Mouse (Mus musculus) lung, postnatal 0 days (tissue): ENCODE measurements at regions not wholly inside any gene's neighbourhood (a gene's known extent, or its start where the extent isn't known, plus 50 kb on each side); places are given as distances from the start of the nearest gene placed in this dataset.

Source experiments
- ATAC-seq: fragments of 200-750 bp; cut with Nextera tagmentation; 2 replicates; pipeline ENCODE4 v1.8.0; 2017; ENCODE audit warnings: moderate library complexity
- DNase-seq: peaks from one replicate; pipeline ENCODE4 v3.0.0-alpha.2; 2016; ENCODE audit warnings: low spot score
- H3K27ac ChIP-seq: fragments of 300-500 bp; sonication (generic); 2 replicates; pipeline ENCODE4 v1.5.1; 2014; ENCODE audit warnings: antibody characterized with exemption, mild to moderate bottlenecking, low read length, mixed read lengths
- H3K27me3 ChIP-seq: fragments of 300-500 bp; sonication (generic); replicated peaks from 2 replicates; pipeline ENCODE4 v1.6.1; 2014; ENCODE audit warnings: low read length, mixed read lengths; ENCODE audit not compliant: insufficient read depth
- H3K36me3 ChIP-seq: fragments of 300-500 bp; sonication (generic); 2 replicates; pipeline ENCODE4 v1.6.1; 2014; ENCODE audit warnings: low read length, mixed read lengths; ENCODE audit not compliant: insufficient read depth
- H3K4me1 ChIP-seq: fragments of 300-500 bp; sonication (generic); 2 replicates; pipeline ENCODE4 v1.6.1; 2014; ENCODE audit warnings: antibody characterized with exemption, low read depth, low read length, mixed read lengths; ENCODE audit not compliant: insufficient read depth
- H3K4me2 ChIP-seq: fragments of 300-500 bp; sonication (generic); replicated peaks from 2 replicates; pipeline ENCODE4 v1.6.1; 2014; ENCODE audit warnings: low read depth, mild to moderate bottlenecking, low read length, moderate library complexity, mixed read lengths
- H3K4me3 ChIP-seq: fragments of 300-500 bp; sonication (generic); 2 replicates; pipeline ENCODE4 v1.5.1; 2014; ENCODE audit warnings: low read depth, low read length
- H3K9ac ChIP-seq: fragments of 300-500 bp; sonication (generic); replicated peaks from 2 replicates; pipeline ENCODE4 v1.6.1; 2014; ENCODE audit warnings: low read depth, mild to moderate bottlenecking
- H3K9me3 ChIP-seq: fragments of 300-500 bp; sonication (generic); 2 replicates; pipeline ENCODE4 v1.6.1; 2016; ENCODE audit warnings: low read length, mixed read lengths
- CTCF ChIP-seq: IDR thresholded peaks from 2 replicates; pipeline ENCODE4 v1.5.1; 2016; ENCODE audit warnings: antibody characterized with exemption, mild to moderate bottlenecking
- EP300 ChIP-seq: IDR thresholded peaks from 2 replicates; pipeline ENCODE4 v1.6.1; 2016; ENCODE audit warnings: antibody characterized with exemption, mild to moderate bottlenecking, control low read depth
- WGBS: fragments of 180-500 bp; shearing (Covaris S2); extraction: QIAGEN DNeasy Blood & Tissue Kit; methylation state at CpG from one replicate; pipeline ENCODE4 v1.1.7; 2014; 5-methylcytosine and 5-hydroxymethylcytosine counted together

DNA sequence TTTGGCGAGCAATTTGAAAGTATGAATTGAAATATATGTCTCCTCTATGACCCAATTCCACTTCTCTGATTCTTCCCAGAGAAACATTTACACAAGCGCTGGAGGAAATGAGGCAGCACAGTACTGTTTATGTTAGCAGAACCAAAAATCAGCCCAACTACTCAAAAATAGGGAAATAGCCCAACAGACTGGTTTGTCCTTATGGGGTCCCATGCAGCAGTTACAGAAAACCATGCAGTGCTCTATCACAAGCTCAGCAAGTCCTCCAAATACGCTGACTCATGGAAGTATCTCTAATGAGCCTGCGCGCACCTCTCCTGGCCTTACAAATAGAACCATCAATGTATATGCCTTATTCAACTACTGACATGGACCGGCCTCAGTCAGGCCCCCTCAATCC, 55.4 kb upstream of the Enpp6 start:
- 83% methylated on average over 6 of the region's 6 CpGs for WGBS
- Histone ChIP-seq H3K27me3 (no peaks in the 10 kb centered on the region), H3K9ac (no peak overlapping the region), H3K4me1 (no peaks in the 10 kb centered on the region), H3K4me3 (no peak overlapping the region), H3K27ac (no peak overlapping the region), H3K9me3 (no peaks in the 10 kb centered on the region), H3K4me2 (no peak overlapping the region), H3K36me3 (no peaks in the 10 kb centered on the region)
- peak; percentile 23 for DNase-seq
- ATAC-seq = no peak
- no peak for TF ChIP-seq CTCF
- no peak for TF ChIP-seq EP300

DNA sequence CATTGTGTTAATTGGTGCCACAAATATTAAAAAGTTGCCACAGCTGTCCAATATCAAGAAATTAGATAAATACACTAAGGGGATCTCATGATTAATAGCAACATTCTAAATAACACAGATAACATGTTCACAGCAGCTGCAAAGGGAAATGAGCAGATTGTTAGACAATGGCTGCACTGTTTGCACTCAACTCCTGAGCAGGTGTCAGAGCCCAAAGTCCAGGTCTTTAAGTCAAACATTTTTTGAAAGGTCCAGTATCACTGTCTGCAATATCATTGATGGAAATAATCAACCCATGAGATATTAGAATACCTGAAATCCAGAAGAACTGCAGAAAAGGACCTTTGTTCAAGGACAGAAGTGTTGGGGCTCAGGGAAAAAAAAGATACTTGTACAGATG, 53.4 kb upstream of the Enpp6 start:
- no peak for DNase-seq
- no peak for ATAC-seq
- no peak overlapping the region for H3K4me2 ChIP-seq
- no peak for TF ChIP-seq EP300
- no peak for TF ChIP-seq CTCF
- H3K27me3 ChIP-seq = no peaks in the 10 kb centered on the region
- H3K36me3 ChIP-seq = no peaks in the 10 kb centered on the region
- no peaks in the 10 kb centered on the region for H3K9me3 ChIP-seq
- no peak overlapping the region for H3K9ac ChIP-seq
- H3K27ac ChIP-seq = no peak overlapping the region
- no peaks in the 10 kb centered on the region for H3K4me1 ChIP-seq
- no peak overlapping the region for H3K4me3 ChIP-seq

DNA sequence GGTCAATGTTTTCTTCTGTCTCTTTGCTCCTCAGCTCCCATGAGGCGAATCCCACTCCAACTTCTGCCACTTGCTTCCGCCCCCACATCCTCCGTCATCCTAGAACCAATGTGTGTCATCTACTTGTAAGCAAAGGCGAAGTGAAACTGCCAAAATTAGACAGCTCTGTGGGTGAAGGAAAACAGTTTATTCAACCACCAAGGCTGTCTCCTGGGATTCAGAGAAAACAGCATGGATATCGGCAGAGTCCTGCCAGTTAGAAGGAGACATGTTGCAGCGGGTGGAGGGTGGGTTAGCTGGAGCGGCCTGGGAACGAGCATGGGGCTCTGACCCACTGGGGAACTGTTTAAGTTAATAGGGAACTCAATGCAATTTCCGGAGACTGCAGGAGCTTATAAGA, 52.4 kb upstream of the Enpp6 start:
- Histone ChIP-seq H3K27me3 (no peaks in the 10 kb centered on the region), H3K4me1 (no peaks in the 10 kb centered on the region), H3K4me2 (no peak overlapping the region), H3K9ac (no peak overlapping the region), H3K9me3 (no peaks in the 10 kb centered on the region), H3K36me3 (no peaks in the 10 kb centered on the region), H3K4me3 (no peak overlapping the region), H3K27ac (peak overlapping the region; percentile 26; the same call in 1 of the 2 replicates)
- WGBS = 64% methylated on average over 9 of the region's 9 CpGs
- TF ChIP-seq CTCF (no peak), EP300 (no peak)
- peak; percentile 53 for DNase-seq
- ATAC-seq = peak; percentile 36

DNA sequence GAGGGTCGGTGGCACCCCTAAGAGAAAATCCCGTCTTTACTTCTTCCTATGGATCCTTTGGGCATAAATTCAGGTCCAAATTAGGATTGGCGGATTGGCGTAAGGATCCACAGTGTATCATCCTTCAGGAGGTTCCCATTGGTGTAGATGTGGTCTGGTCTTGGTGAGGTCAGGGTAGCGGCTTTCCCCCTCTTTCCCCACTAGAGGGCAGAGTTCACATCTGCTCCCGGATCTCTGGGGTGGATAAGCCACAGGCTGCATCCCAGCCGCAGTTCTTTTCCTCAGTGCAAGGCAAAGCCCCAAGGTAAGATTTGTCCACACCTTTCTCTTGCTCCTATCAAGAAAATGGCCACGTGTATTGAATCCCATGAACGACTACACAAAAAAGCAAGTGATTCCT, 51.8 kb upstream of the Enpp6 start:
- Histone ChIP-seq H3K4me3 (no peak overlapping the region), H3K9ac (no peak overlapping the region), H3K36me3 (no peaks in the 10 kb centered on the region), H3K27ac (no peak overlapping the region; the same call in 1 of the 2 replicates), H3K4me2 (no peak overlapping the region), H3K27me3 (no peaks in the 10 kb centered on the region), H3K4me1 (no peaks in the 10 kb centered on the region), H3K9me3 (no peaks in the 10 kb centered on the region)
- TF ChIP-seq EP300 = no peak
- peak; percentile 85 for TF ChIP-seq CTCF
- WGBS = 27% methylated on average over 9 of the region's 9 CpGs
- peak; percentile 77 for DNase-seq
- peak; percentile 92 for ATAC-seq

DNA sequence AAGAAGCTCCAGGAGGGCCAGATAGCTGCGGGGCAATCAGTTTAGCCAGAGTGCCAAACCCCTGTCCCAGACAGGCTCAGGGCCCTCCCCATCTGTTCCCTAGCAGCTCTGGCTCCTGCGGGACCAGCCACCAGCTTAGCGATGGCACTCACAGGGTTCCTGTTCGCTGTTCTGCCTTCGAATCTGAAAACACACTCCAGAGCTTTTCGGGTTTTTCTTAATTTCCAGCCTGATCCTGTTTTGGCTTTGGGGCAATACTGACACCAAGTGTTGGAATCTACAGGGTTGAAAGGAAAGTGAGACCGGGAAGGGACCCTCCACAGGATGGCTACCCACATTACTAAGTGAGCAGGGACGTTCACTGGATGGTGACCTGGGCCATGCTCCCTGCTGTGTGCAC, 50.6 kb upstream of the Enpp6 start:
- ATAC-seq = 0 out of 2 replicates have a peak, but pooled peaks have one; percentile 17
- H3K4me1 ChIP-seq = peaks cover 3% of the 10 kb centered on the region; the same call in 1 of the 2 replicates
- TF ChIP-seq EP300 (no peak), CTCF (peak; percentile 69)
- H3K27ac ChIP-seq = no peak overlapping the region
- H3K9me3 ChIP-seq = no peaks in the 10 kb centered on the region
- DNase-seq = peak; percentile 73
- H3K9ac ChIP-seq = no peak overlapping the region
- 21% methylated on average over 8 of the region's 8 CpGs for WGBS
- peak overlapping the region; percentile 8; the same call in 1 of the 2 replicates for H3K4me2 ChIP-seq
- H3K27me3 ChIP-seq = no peaks in the 10 kb centered on the region
- no peak overlapping the region for H3K4me3 ChIP-seq
- no peaks in the 10 kb centered on the region for H3K36me3 ChIP-seq
